Comparison of ENCODE assay signal across 8 mouse cellular contexts in genomic region chr4:107652598-107653279, GRCm38 (mm10). TPM values are rescaled to one million over a fixed set of nuclear protein-coding genes. Genes with fewer than 3 reads are reported as not detected.
DNase-seq lines count a peak whose midpoint lies in the region; ATAC-seq and TF ChIP-seq lines count a peak whose summit lies in the region.

No protein-coding gene starts in this region.

- peaks cover 8% of the 10 kb centered on the region; the same call in 1 of the 2 replicates for H3K4me1 ChIP-seq in heart, embryonic 15.5 days (replicated peaks)
- H3K4me1 ChIP-seq in liver, embryonic 11.5 days (replicated peaks; ENCODE audit: control insufficient read depth, insufficient read depth, low read length) = 0 out of 2 replicates have a peak, but pooled peaks cover 6% of the 10 kb centered on the region
- H3K4me1 ChIP-seq in stomach, embryonic 16.5 days (ENCODE audit: control insufficient read depth, insufficient read depth, low read length) = 0 out of 2 replicates have a peak, but pooled peaks cover 4% of the 10 kb centered on the region

- peak overlapping the region; percentile 43 for H3K4me2 ChIP-seq in heart, embryonic 15.5 days
- H3K4me2 ChIP-seq in liver, embryonic 11.5 days = peak overlapping the region; percentile 56
- H3K4me2 ChIP-seq in stomach, embryonic 16.5 days (ENCODE audit: low read depth, low read length) = peak overlapping the region; percentile 14; the same call in 1 of the 2 replicates

- no peak overlapping the region for H3K9ac ChIP-seq in heart, embryonic 15.5 days
- no peak overlapping the region for H3K9ac ChIP-seq in liver, embryonic 11.5 days (ENCODE audit: low read depth, low read length)
- H3K9ac ChIP-seq in stomach, embryonic 16.5 days (ENCODE audit: low read length) = no peak overlapping the region

- DNase-seq in CD4-positive helper T cell, adult 2 months (ENCODE audit: low read depth, low spot score) = peak; percentile 9
- peak; percentile 89 for DNase-seq in brain, embryonic 14.5 days (ENCODE audit: low read depth)
- DNase-seq in kidney, postnatal 10 days = peak; percentile 93
- peak; percentile 76 for DNase-seq in liver, embryonic 11.5 days (ENCODE audit: low spot score)
- DNase-seq in naive thymus-derived CD4-positive, alpha-beta T cell, adult 2 months (ENCODE audit: low read depth) = peak; percentile 10

- no peak overlapping the region for H3K27ac ChIP-seq in heart, embryonic 15.5 days
- H3K27ac ChIP-seq in liver, embryonic 11.5 days (ENCODE audit: low read depth, low read length) = no peak overlapping the region
- H3K27ac ChIP-seq in stomach, embryonic 16.5 days (ENCODE audit: low read length) = no peak overlapping the region

- peak; percentile 61; the same call in 1 of the 2 replicates for ATAC-seq in erythroid progenitor cell, adult 5-6 weeks (replicated peaks; ENCODE audit: low FRiP score, poor library complexity, severe bottlenecking)
- ATAC-seq in heart, embryonic 15.5 days (replicated peaks; ENCODE audit: insufficient number of reproducible peaks, insufficient read depth, low FRiP score, low read depth) = peak; percentile 53
- ATAC-seq in liver, embryonic 11.5 days (replicated peaks; ENCODE audit: low FRiP score) = peak; percentile 93
- ATAC-seq in stomach, embryonic 16.5 days (ENCODE audit: insufficient read depth, low FRiP score) = peak; percentile 82

- TF ChIP-seq POLR2A in brain, embryonic 14.5 days (IDR thresholded peaks at IDR 0.05; ENCODE audit: borderline replicate concordance, extremely low read depth, insufficient read depth, insufficient read length, poor library complexity, severe bottlenecking) = no peak

- H3K36me3 ChIP-seq in heart, embryonic 15.5 days = no peaks in the 10 kb centered on the region
- H3K36me3 ChIP-seq in liver, embryonic 11.5 days (ENCODE audit: control insufficient read depth, insufficient read depth, low read length) = no peaks in the 10 kb centered on the region
- no peaks in the 10 kb centered on the region for H3K36me3 ChIP-seq in stomach, embryonic 16.5 days (ENCODE audit: control insufficient read depth, insufficient read depth, low read length)

- H3K4me3 ChIP-seq in heart, embryonic 15.5 days = no peak overlapping the region
- no peak overlapping the region for H3K4me3 ChIP-seq in liver, embryonic 11.5 days (ENCODE audit: low read depth, low read length)
- no peak overlapping the region for H3K4me3 ChIP-seq in stomach, embryonic 16.5 days (replicated peaks; ENCODE audit: low read length)

- H3K9me3 ChIP-seq in heart, embryonic 15.5 days (replicated peaks) = no peaks in the 10 kb centered on the region
- no peaks in the 10 kb centered on the region for H3K9me3 ChIP-seq in liver, embryonic 11.5 days (ENCODE audit: control insufficient read depth, low read length)
- no peaks in the 10 kb centered on the region for H3K9me3 ChIP-seq in stomach, embryonic 16.5 days (replicated peaks; ENCODE audit: control insufficient read depth, low read length)

- peaks cover 22% of the 10 kb centered on the region for H3K27me3 ChIP-seq in heart, embryonic 15.5 days
- H3K27me3 ChIP-seq in liver, embryonic 11.5 days (replicated peaks; ENCODE audit: control insufficient read depth, insufficient read depth, low read length) = 0 out of 2 replicates have a peak, but pooled peaks cover 2% of the 10 kb centered on the region
- H3K27me3 ChIP-seq in stomach, embryonic 16.5 days (ENCODE audit: control insufficient read depth, insufficient read depth, low read length) = no peaks in the 10 kb centered on the region

- 13% methylated on average over 7 of the region's 7 CpGs for WGBS in heart, embryonic 15.5 days
- 4% methylated on average over 7 of the region's 7 CpGs for WGBS in liver, embryonic 11.5 days
- WGBS in stomach, embryonic 16.5 days = 10% methylated on average over 7 of the region's 7 CpGs

- TF ChIP-seq CTCF in brain, embryonic 14.5 days (IDR thresholded peaks at IDR 0.05; ENCODE audit: borderline replicate concordance, extremely low read depth, insufficient read depth, insufficient read length) = peak; percentile 95

RNA-seq across cellular contexts. Expression of gene Dmrtb1, which starts 31.3 kb away (rescaled TPM):
- polyA plus RNA-seq in brain, embryonic 14.5 days (2012; rRNA removed) = 61.0 and 82.4 TPM in 2 replicates
- total RNA-seq in erythroid progenitor cell, adult 5-6 weeks (2015; ENCODE audit: low replicate concordance) = not detected in 2 replicates
- total RNA-seq in erythroid progenitor cell, adult 5-6 weeks (2017; ENCODE audit: low replicate concordance) = not detected in 2 replicates
- not detected in 2 replicates for polyA plus RNA-seq in heart, embryonic 15.5 days (2015; fragmentation: Nextera tagmentation; extraction: Ambion mirVana)
- not detected in 2 replicates for polyA plus RNA-seq in liver, embryonic 11.5 days (2014; fragmentation: Nextera tagmentation; extraction: Ambion mirVana)
- polyA plus RNA-seq in stomach, embryonic 16.5 days (2015; fragmentation: Nextera tagmentation; extraction: Ambion mirVana) = not detected in 2 replicates

Comparison
In these comparisons a context has a peak if more than half of its experiments do, and no peak if none do; other contexts are left out.
1. DNase-seq: peak in every context shown above with its lines; median percentile 93 in kidney, postnatal 10 days; 89 in brain, embryonic 14.5 days; 76 in liver, embryonic 11.5 days; 10 in naive thymus-derived CD4-positive, alpha-beta T cell, adult 2 months; 9 in CD4-positive helper T cell, adult 2 months.
2. RNA of gene Dmrtb1, which starts 31.3 kb away (polyA plus RNA-seq): 61.0 to 82.4 TPM in brain, embryonic 14.5 days; not detected in heart, embryonic 15.5 days, not detected in liver, embryonic 11.5 days and not detected in stomach, embryonic 16.5 days; every median in the first group is over 10 times any median in the second.
3. Peak in every context shown above with its lines, with median percentiles within 50 percentile points of each other: ATAC-seq and H3K4me2 ChIP-seq.